Mouse (Mus musculus) myocyte (in vitro differentiated cells): ENCODE data around the gene Tnrc6a. TPM values are rescaled to one million over a fixed set of nuclear protein-coding genes. Genes with fewer than 3 reads are reported as not detected.
A peak's percentile ranks its signal among the peaks of the same experiment; 100 is the strongest.

Experiments
- H3K27me3 ChIP-seq: one replicate; pipeline ENCODE4 v1.6.1; 2011; ENCODE audit not compliant: control insufficient read depth, insufficient read depth, insufficient read length
- H3K36me3 ChIP-seq: one replicate; pipeline ENCODE4 v1.6.1; 2011; ENCODE audit not compliant: control insufficient read depth, insufficient read depth
- H3K4me2 ChIP-seq: one replicate; pipeline ENCODE4 v1.6.1; 2011; ENCODE audit warnings: low read depth, control low read depth
- H3K4me3 ChIP-seq: one replicate; pipeline ENCODE4 v1.5.1; 2011; ENCODE audit warnings: mild to moderate bottlenecking, control low read depth, moderate library complexity
- H3K79me2 ChIP-seq: one replicate; pipeline ENCODE4 v1.6.1; 2011; ENCODE audit not compliant: control insufficient read depth, insufficient read depth
- H3ac ChIP-seq: one replicate; pipeline ENCODE4 v1.6.1; 2011; ENCODE audit not compliant: control insufficient read depth, insufficient read length
- CEBPB ChIP-seq: IDR thresholded peaks from 2 replicates; pipeline ENCODE4 v1.6.1; 2011; ENCODE audit warnings: mild to moderate bottlenecking, moderate library complexity; ENCODE audit not compliant: poor library complexity, insufficient read depth, severe bottlenecking
- E2F4 ChIP-seq: IDR thresholded peaks from one replicate; pipeline ENCODE4 v1.6.1; 2011; ENCODE audit warnings: mild to moderate bottlenecking, control low read depth, moderate library complexity; ENCODE audit not compliant: insufficient read depth
- MAX ChIP-seq: IDR thresholded peaks from one replicate; pipeline ENCODE4 v1.6.1; 2011; ENCODE audit warnings: low read depth, mild to moderate bottlenecking, control low read depth
- MYOD1 ChIP-seq, 3 experiments: IDR thresholded peaks; one replicate each; pipeline ENCODE4 v1.6.1; 2011; ENCODE audit warnings: control low read depth in 2 of 3, low read depth in 2 of 3, mild to moderate bottlenecking in 2 of 3, moderate library complexity in 1 of 3; ENCODE audit not compliant: insufficient read length in 2 of 3, control insufficient read depth in 1 of 3
- MYOG ChIP-seq, 3 experiments: IDR thresholded peaks; one replicate each; pipeline ENCODE4 v1.6.1; 2011; ENCODE audit warnings: control low read depth in 2 of 3, low read depth in 2 of 3, mild to moderate bottlenecking in 2 of 3; ENCODE audit not compliant: insufficient read length in 2 of 3, control insufficient read depth in 1 of 3, insufficient read depth in 1 of 3
- POLR2A ChIP-seq: IDR thresholded peaks from one replicate; pipeline ENCODE4 v1.6.1; 2011; ENCODE audit warnings: low read depth, mild to moderate bottlenecking, control low read depth, moderate library complexity; ENCODE audit not compliant: insufficient read length
- POLR2AphosphoS2 ChIP-seq: IDR thresholded peaks from one replicate; pipeline ENCODE4 v1.6.1; 2011; ENCODE audit warnings: low read depth, control low read depth; ENCODE audit not compliant: insufficient read length
- REST ChIP-seq: IDR thresholded peaks from one replicate; pipeline ENCODE4 v1.6.1; 2011; ENCODE audit warnings: mild to moderate bottlenecking, control low read depth, moderate library complexity; ENCODE audit not compliant: insufficient read depth, insufficient read length
- SRF ChIP-seq: IDR thresholded peaks from one replicate; pipeline ENCODE4 v1.6.1; 2011; ENCODE audit warnings: low read depth; ENCODE audit not compliant: control insufficient read depth, insufficient read length
- TCF12 ChIP-seq: IDR thresholded peaks from one replicate; pipeline ENCODE4 v1.6.1; 2011; ENCODE audit warnings: mild to moderate bottlenecking, control low read depth; ENCODE audit not compliant: poor library complexity, insufficient read depth, severe bottlenecking
- TCF3 ChIP-seq: IDR thresholded peaks from one replicate; pipeline ENCODE4 v1.6.1; 2011; ENCODE audit warnings: low read depth, control low read depth; ENCODE audit not compliant: insufficient read length
- USF1 ChIP-seq: IDR thresholded peaks from one replicate; pipeline ENCODE4 v1.6.1; 2011; ENCODE audit warnings: low read depth, mild to moderate bottlenecking, control low read depth, moderate library complexity
- polyA plus RNA-seq: library from polyadenylated mRNA; unstranded; fragments of >200 nt; fragmentation: generic; extraction: Trizol; gene quantifications from one replicate; pipeline ENCODE4 v1.2.1, GENCODE M21; 2012; ENCODE audit warnings: missing spikeins

Gene Tnrc6a
- polyA plus RNA-seq, 1 experiment, result 8.6 TPM

GRCm38 (mm10) chr7:123224076-123224475, 100.4 kb downstream of the Tnrc6a start:
- Histone ChIP-seq H3K79me2 (no peaks in the 10 kb centered on the region), H3K4me2 (no peak overlapping the region), H3K4me3 (no peak overlapping the region), H3K36me3 (no peaks in the 10 kb centered on the region), H3ac (no peak overlapping the region), H3K27me3 (peaks cover 40% of the 10 kb centered on the region)
- no peak for TF ChIP-seq TCF3
- no peak for TF ChIP-seq MYOG (IDR thresholded peaks at IDR 0.05; ENCODE audit: control insufficient read depth in 1 of 3, insufficient read depth in 1 of 3, insufficient read length in 2 of 3, low read depth in 2 of 3)
- TF ChIP-seq E2F4, result no peak
- TF ChIP-seq MAX, result no peak
- no peak for TF ChIP-seq POLR2A
- TF ChIP-seq USF1, result no peak
- TF ChIP-seq CEBPB, result no peak
- no peak for TF ChIP-seq TCF12
- TF ChIP-seq REST, result no peak
- no peak for TF ChIP-seq SRF
- no peak for TF ChIP-seq POLR2AphosphoS2
- no peak for TF ChIP-seq MYOD1 (IDR thresholded peaks at IDR 0.05; ENCODE audit: control insufficient read depth in 1 of 3, insufficient read length in 2 of 3, low read depth in 2 of 3)

DNA sequence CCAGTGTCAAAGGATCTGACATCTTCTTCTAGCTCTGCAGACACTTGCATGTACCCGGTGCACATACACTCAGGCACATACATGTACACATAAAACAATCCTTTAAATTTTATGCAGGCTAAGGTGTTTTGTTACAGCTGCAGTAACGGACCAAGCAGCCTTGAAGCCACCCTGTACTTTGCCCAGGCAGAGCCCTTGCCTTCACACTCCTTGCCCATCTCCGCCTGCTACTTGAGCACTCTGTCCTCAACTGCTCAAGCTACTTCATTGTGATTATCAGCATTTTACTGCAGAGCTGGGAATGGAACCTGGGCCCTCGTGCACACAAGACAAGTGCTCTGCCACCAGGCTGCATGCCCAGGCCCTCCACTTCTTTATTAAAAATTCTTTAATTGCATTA, 101.5 kb downstream of the Tnrc6a start:
- no peak overlapping the region for H3ac ChIP-seq
- peaks cover 30% of the 10 kb centered on the region for H3K27me3 ChIP-seq
- no peak overlapping the region for H3K4me2 ChIP-seq
- no peak for TF ChIP-seq MAX
- TF ChIP-seq POLR2AphosphoS2, result no peak
- TF ChIP-seq REST, result no peak
- no peak for TF ChIP-seq MYOG (IDR thresholded peaks at IDR 0.05; ENCODE audit: control insufficient read depth in 1 of 3, insufficient read depth in 1 of 3, insufficient read length in 2 of 3, low read depth in 2 of 3)
- TF ChIP-seq USF1, result no peak
- no peak for TF ChIP-seq TCF12
- TF ChIP-seq MYOD1 (IDR thresholded peaks at IDR 0.05; ENCODE audit: control insufficient read depth in 1 of 3, insufficient read length in 2 of 3, low read depth in 2 of 3), result no peak
- TF ChIP-seq E2F4, result no peak
- no peak for TF ChIP-seq CEBPB
- TF ChIP-seq SRF, result no peak
- TF ChIP-seq POLR2A, result no peak
- no peak for TF ChIP-seq TCF3
- H3K36me3 ChIP-seq, result no peaks in the 10 kb centered on the region
- no peak overlapping the region for H3K4me3 ChIP-seq
- H3K79me2 ChIP-seq, result no peaks in the 10 kb centered on the region

- H3K36me3 ChIP-seq, result no peaks in the 10 kb centered on the region
- no peak overlapping the region for H3K4me2 ChIP-seq
- no peak overlapping the region for H3K4me3 ChIP-seq
- peaks cover 14% of the 10 kb centered on the region for H3K27me3 ChIP-seq
- no peak overlapping the region for H3ac ChIP-seq
- no peaks in the 10 kb centered on the region for H3K79me2 ChIP-seq
- TF ChIP-seq SRF (no peak), REST (peak; percentile 87), TCF12 (no peak)
Observed at GRCm38 (mm10) chr7:123235449-123235848, 111.8 kb downstream of the Tnrc6a start.

GRCm38 (mm10) chr7:123238621-123239020, 114.9 kb downstream of the Tnrc6a start:
- no peak overlapping the region for H3K4me3 ChIP-seq
- H3K36me3 ChIP-seq, result no peaks in the 10 kb centered on the region
- peaks cover 33% of the 10 kb centered on the region for H3K27me3 ChIP-seq
- no peak overlapping the region for H3ac ChIP-seq
- no peaks in the 10 kb centered on the region for H3K79me2 ChIP-seq
- no peak for TF ChIP-seq CEBPB
- TF ChIP-seq TCF12, result no peak
- TF ChIP-seq SRF, result no peak
- H3K4me2 ChIP-seq, result no peak overlapping the region

- Histone ChIP-seq H3ac (no peak overlapping the region), H3K36me3 (no peaks in the 10 kb centered on the region), H3K4me2 (no peak overlapping the region), H3K79me2 (no peaks in the 10 kb centered on the region), H3K4me3 (no peak overlapping the region), H3K27me3 (peaks cover 33% of the 10 kb centered on the region)
- no peak for TF ChIP-seq REST
- TF ChIP-seq MYOG (IDR thresholded peaks at IDR 0.05; ENCODE audit: control insufficient read depth in 1 of 3, insufficient read depth in 1 of 3, insufficient read length in 2 of 3, low read depth in 2 of 3), result no peak
- TF ChIP-seq E2F4, result no peak
- TF ChIP-seq TCF12, result no peak
- no peak for TF ChIP-seq MAX
- TF ChIP-seq MYOD1 (IDR thresholded peaks at IDR 0.05; ENCODE audit: control insufficient read depth in 1 of 3, insufficient read length in 2 of 3, low read depth in 2 of 3), result no peak
- no peak for TF ChIP-seq TCF3
- no peak for TF ChIP-seq SRF
- TF ChIP-seq POLR2A, result no peak
- TF ChIP-seq USF1, result no peak
- TF ChIP-seq CEBPB, result no peak
- TF ChIP-seq POLR2AphosphoS2, result no peak
Observed at GRCm38 (mm10) chr7:123240064-123240463, 116.4 kb downstream of the Tnrc6a start.

- H3K79me2 ChIP-seq, result no peaks in the 10 kb centered on the region
- H3K4me2 ChIP-seq, result no peak overlapping the region
- H3K4me3 ChIP-seq, result no peak overlapping the region
- no peaks in the 10 kb centered on the region for H3K36me3 ChIP-seq
- H3ac ChIP-seq, result no peak overlapping the region
- H3K27me3 ChIP-seq, result peaks cover 33% of the 10 kb centered on the region
- TF ChIP-seq USF1 (no peak), MYOD1 (IDR thresholded peaks at IDR 0.05; ENCODE audit: control insufficient read depth in 1 of 3, insufficient read length in 2 of 3, low read depth in 2 of 3) (no peak), TCF3 (no peak), TCF12 (no peak)
Observed at GRCm38 (mm10) chr7:123242241-123242640, 118.6 kb downstream of the Tnrc6a start.
